Mouse (Mus musculus): ENCODE results near the gene Gm14401. TPM values are rescaled to one million over a fixed set of nuclear protein-coding genes. Genes with fewer than 3 reads are reported as not detected.

Gm14401 gene
- not detected for polyA plus RNA-seq (2014; fragmentation: Illumina TruSeq; extraction: RNeasy Lipid Tissue Mini Kit (QIAGEN cat#74804); ENCODE audit: low read depth, low replicate concordance)

GRCm38 (mm10) chr2:177073432-177074423, at the start of gene Gm14401:
TSS of gene Gm14401 (plus strand) at chr2:177074320.

Other genes starting within 250 kb of the Gm14401 start
- not detected for gene Gm14408, start 243.2 kb upstream of the Gm14401 start, polyA plus RNA-seq (2014; fragmentation: Illumina TruSeq; extraction: RNeasy Lipid Tissue Mini Kit (QIAGEN cat#74804); ENCODE audit: low read depth, low replicate concordance)
- 37.9 TPM for gene Gm14296, start 146.5 kb upstream of the Gm14401 start, polyA plus RNA-seq (2014; fragmentation: Illumina TruSeq; extraction: RNeasy Lipid Tissue Mini Kit (QIAGEN cat#74804); ENCODE audit: low read depth, low replicate concordance)
- 19.6 TPM for gene Gm14419, start 73.4 kb upstream of the Gm14401 start, polyA plus RNA-seq (2014; fragmentation: Illumina TruSeq; extraction: RNeasy Lipid Tissue Mini Kit (QIAGEN cat#74804); ENCODE audit: low read depth, low replicate concordance)
- 70.1 TPM for gene Gm14410, start 132.1 kb downstream of the Gm14401 start, polyA plus RNA-seq (2014; fragmentation: Illumina TruSeq; extraction: RNeasy Lipid Tissue Mini Kit (QIAGEN cat#74804); ENCODE audit: low read depth, low replicate concordance)
- 0.57 TPM for gene Gm14409, start 192.7 kb downstream of the Gm14401 start, polyA plus RNA-seq (2014; fragmentation: Illumina TruSeq; extraction: RNeasy Lipid Tissue Mini Kit (QIAGEN cat#74804); ENCODE audit: low read depth, low replicate concordance)
- gene Gm14412, start 250.0 kb downstream of the Gm14401 start, polyA plus RNA-seq (2014; fragmentation: Illumina TruSeq; extraction: RNeasy Lipid Tissue Mini Kit (QIAGEN cat#74804); ENCODE audit: low read depth, low replicate concordance) = 17.4 TPM